Mouse (Mus musculus): ENCODE results near the gene Tmem43. TPM values are rescaled to one million over a fixed set of nuclear protein-coding genes. Genes with fewer than 3 reads are reported as not detected.

The Tmem43 gene
- polyA plus RNA-seq, 1 experiment from 2014 or later: 60.8 TPM

Other genes with a start within 250 kb of the Tmem43 start
- 16.0 and 22.0 TPM in 2 replicates for gene Wnt7a, start 62.3 kb upstream of the Tmem43 start, polyA plus RNA-seq (2016; fragmentation: Nextera tagmentation; extraction: Ambion mirVana)
- 23.9 and 24.2 TPM in 2 replicates for gene Chchd4, start 157 bp upstream of the Tmem43 start, polyA plus RNA-seq (2016; fragmentation: Nextera tagmentation; extraction: Ambion mirVana)
- 24.4 and 26.7 TPM in 2 replicates for gene Xpc, start 42.2 kb downstream of the Tmem43 start, polyA plus RNA-seq (2016; fragmentation: Nextera tagmentation; extraction: Ambion mirVana)
- gene Lsm3, start 42.2 kb downstream of the Tmem43 start, polyA plus RNA-seq (2016; fragmentation: Nextera tagmentation; extraction: Ambion mirVana): 264 and 276 TPM in 2 replicates
- gene Slc6a6, start 210.3 kb downstream of the Tmem43 start, polyA plus RNA-seq (2016; fragmentation: Nextera tagmentation; extraction: Ambion mirVana): 67.6 and 79.0 TPM in 2 replicates